Mouse (Mus musculus) cerebellum, postnatal 4 days (tissue): ENCODE measurements around the gene Tmem242.

ENCODE experiments used
- DNase-seq, 2 experiments: peaks; one replicate each; pipeline ENCODE4 v3.0.0; 2022; ENCODE audit warnings: low spot score in 2 of 2, mixed read lengths in 1 of 2

Gene Tmem242

GRCm38 (mm10) chr17:5377151-5377929 is 62.7 kb downstream of the Tmem242 start:
- DNase-seq = no peak

DNA sequence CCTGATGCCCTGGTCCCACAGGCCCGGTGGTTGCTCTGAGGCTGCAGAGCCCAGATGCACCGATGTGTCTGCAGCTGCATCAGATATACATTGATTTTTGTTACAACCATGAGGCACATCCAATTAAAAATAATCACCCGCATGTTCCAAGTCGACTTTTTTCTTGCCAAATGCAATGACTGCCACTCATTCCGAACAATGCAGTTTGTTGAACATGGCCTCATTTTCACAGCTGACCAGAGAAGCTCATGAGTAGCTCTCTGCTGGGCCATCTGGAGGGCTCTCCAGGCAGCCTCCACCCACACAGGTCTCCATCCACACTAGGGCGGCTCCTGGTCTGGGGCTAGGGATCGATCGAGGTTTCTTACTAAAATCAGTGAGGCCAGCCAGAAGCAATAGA is 67.1 kb downstream of the Tmem242 start:
- DNase-seq = no peak

- DNase-seq = no peak
These were observed 68.5 kb downstream of the Tmem242 start for GRCm38 (mm10) chr17:5371521-5371920.

DNA sequence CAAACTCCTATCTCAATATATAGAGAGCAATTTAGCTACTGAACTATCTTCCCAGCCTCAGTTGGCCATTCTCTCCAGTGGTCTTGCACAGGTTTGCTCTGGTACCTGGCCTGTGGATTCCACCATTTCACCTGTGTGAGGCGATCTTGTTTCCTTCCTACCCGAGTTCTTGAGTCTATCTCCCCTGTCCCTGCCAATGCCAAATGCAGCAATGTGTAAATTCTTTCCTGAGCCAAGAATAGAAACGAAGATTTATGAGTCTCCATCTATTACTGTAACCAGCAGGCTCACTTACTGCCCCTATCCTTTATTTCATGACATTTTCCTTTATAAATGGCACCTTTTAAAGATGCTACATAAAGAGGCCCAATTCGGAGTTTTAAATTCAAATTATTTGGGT is 69.0 kb downstream of the Tmem242 start:
- DNase-seq = no peak

DNA sequence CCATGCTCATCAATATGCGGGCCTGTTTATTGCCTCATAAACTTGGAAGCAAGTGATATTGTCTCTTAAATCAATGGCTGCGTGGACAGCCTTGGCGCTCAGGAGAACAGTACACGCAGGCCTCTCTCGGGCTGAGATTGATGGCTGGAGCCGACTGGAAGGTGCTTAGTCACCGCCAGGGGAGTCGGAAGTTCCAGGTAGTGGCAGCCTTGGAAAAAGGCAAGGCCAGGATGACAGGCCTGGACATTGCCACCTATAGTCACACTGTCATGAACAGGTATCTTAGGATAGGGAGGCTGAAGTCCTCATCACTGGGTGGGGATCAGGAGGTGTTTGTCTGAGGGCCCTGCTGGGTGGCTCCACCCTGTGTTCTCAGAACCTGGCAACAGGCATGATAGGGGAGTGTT is 74.1 kb downstream of the Tmem242 start:
- DNase-seq = no peak
